Mouse (Mus musculus) MEL (cell line): ENCODE measurements around the gene Hist1h3c. TPM values are rescaled to one million over a fixed set of nuclear protein-coding genes. Genes with fewer than 3 reads are reported as not detected.
A peak's percentile ranks its signal among the peaks of the same experiment; 100 is the strongest.

ENCODE experiments used
- DNase-seq: peaks from one replicate; pipeline ENCODE4 v3.0.0; 2011; ENCODE audit warnings: low read depth, low spot score
- H3K27ac ChIP-seq: 2 replicates; pipeline ENCODE4 v1.5.1; 2012; ENCODE audit warnings: low read depth, mild to moderate bottlenecking, control low read depth, low read length, moderate library complexity; ENCODE audit not compliant: control insufficient read depth
- H3K27me3 ChIP-seq, 2 experiments: fragments of 150-350 bp in 1 of 2; sonication (generic) in 1 of 2; 2 replicates each; pipeline ENCODE4 v1.6.1; 2012; ENCODE audit warnings: low read length in 2 of 2, mild to moderate bottlenecking in 2 of 2, improper control_type of control experiment in 1 of 2, moderate library complexity in 1 of 2; ENCODE audit not compliant: insufficient read depth in 2 of 2, control insufficient read depth in 1 of 2
- H3K36me3 ChIP-seq, 2 experiments: 2 replicates each; pipeline ENCODE4 v1.6.1; 2012 to 2014; ENCODE audit warnings: low read length in 2 of 2, improper control_type of control experiment in 1 of 2, inconsistent platforms in 1 of 2, mild to moderate bottlenecking in 1 of 2; ENCODE audit not compliant: insufficient read depth in 2 of 2, control insufficient read depth in 1 of 2
- H3K4me1 ChIP-seq, 2 experiments: fragments of 150-350 bp in 1 of 2; sonication (generic) in 1 of 2; 2 replicates each; pipeline ENCODE4 v1.6.1; 2012; ENCODE audit warnings: low read length in 2 of 2, improper control_type of control experiment in 1 of 2, mild to moderate bottlenecking in 1 of 2; ENCODE audit not compliant: insufficient read depth in 2 of 2, control insufficient read depth in 1 of 2
- H3K4me3 ChIP-seq, 2 experiments: fragments of 150-350 bp in 1 of 2; sonication (generic) in 1 of 2; 2 replicates each; pipeline ENCODE4 v1.5.1; 2012; ENCODE audit warnings: low read depth in 2 of 2, low read length in 2 of 2, mild to moderate bottlenecking in 2 of 2, moderate library complexity in 2 of 2, control low read depth in 1 of 2, improper control_type of control experiment in 1 of 2; ENCODE audit not compliant: control insufficient read depth in 1 of 2, insufficient read depth in 1 of 2
- H3K79me2 ChIP-seq: 2 replicates; pipeline ENCODE4 v1.6.1; 2012; ENCODE audit warnings: mild to moderate bottlenecking, low read length, moderate library complexity; ENCODE audit not compliant: control insufficient read depth, poor library complexity, insufficient read depth
- H3K9ac ChIP-seq: 2 replicates; pipeline ENCODE4 v1.6.1; 2012; ENCODE audit warnings: low read depth, mild to moderate bottlenecking, control low read depth, low read length, moderate library complexity; ENCODE audit not compliant: control insufficient read depth, poor library complexity, severe bottlenecking
- H3K9me3 ChIP-seq: fragments of 150-350 bp; sonication (generic); replicated peaks from 2 replicates; pipeline ENCODE4 v1.6.1; 2012; ENCODE audit warnings: mild to moderate bottlenecking, low read length, improper control_type of control experiment, moderate library complexity; ENCODE audit not compliant: insufficient read depth
- CTCF ChIP-seq, 3 experiments: IDR thresholded peaks in 2 of 3; conservative IDR thresholded peaks in 1 of 3; 2 replicates each; pipeline ENCODE4 v1.5.1; 2011 to 2012; ENCODE audit warnings: low read length in 3 of 3, low read depth in 2 of 3, mild to moderate bottlenecking in 2 of 3, improper control_type of control experiment in 1 of 3, inconsistent platforms in 1 of 3, mixed read lengths in 1 of 3, moderate library complexity in 1 of 3; ENCODE audit not compliant: control insufficient read depth in 1 of 3, insufficient read depth in 1 of 3, poor library complexity in 1 of 3, severe bottlenecking in 1 of 3
- POLR2A ChIP-seq, 2 experiments: IDR thresholded peaks; 2 replicates each; pipeline ENCODE4 v1.6.1; 2011 to 2012; ENCODE audit warnings: low read length in 2 of 2, mild to moderate bottlenecking in 2 of 2, control low read depth in 1 of 2, improper control_type of control experiment in 1 of 2, low read depth in 1 of 2, moderate library complexity in 1 of 2; ENCODE audit not compliant: control insufficient read depth in 1 of 2, insufficient read depth in 1 of 2, poor library complexity in 1 of 2
- POLR2AphosphoS5 ChIP-seq: IDR thresholded peaks from 2 replicates; pipeline ENCODE4 v1.6.1; 2012; ENCODE audit warnings: low read depth, borderline replicate concordance, mild to moderate bottlenecking, inconsistent platforms, low read length, moderate library complexity, mixed read lengths
- TBP ChIP-seq: IDR thresholded peaks from 2 replicates; pipeline ENCODE4 v1.8.0; 2011; ENCODE audit warnings: low read depth, low read length, improper control_type of control experiment
- USF1 ChIP-seq: IDR thresholded peaks from 2 replicates; pipeline ENCODE4 v1.6.1; 2014; ENCODE audit warnings: low read depth, mild to moderate bottlenecking, inconsistent platforms, low read length, improper control_type of control experiment, moderate library complexity
- ZNF384 ChIP-seq: IDR thresholded peaks from 2 replicates; pipeline ENCODE4 v1.6.1; 2012; ENCODE audit warnings: low read depth, mild to moderate bottlenecking, inconsistent platforms, low read length, improper control_type of control experiment
- polyA plus RNA-seq, 2 experiments: library from polyadenylated mRNA; stranded (reverse) in 1 of 2; unstranded in 1 of 2; fragments of >175 nt in 1 of 2; fragments of >200 nt in 1 of 2; gene quantifications; 2 replicates each; pipeline versions ENCODE4 v1.2.1 to v1.2.4; 2012; ENCODE audit warnings: low replicate concordance in 2 of 2, low read depth in 1 of 2; ENCODE audit not compliant: insufficient read length in 2 of 2, insufficient read depth in 1 of 2, missing spikeins in 1 of 2
- total RNA-seq: library from RNA; depleted of rRNA; stranded (reverse); fragments of 300-350 nt; gene quantifications from 2 replicates; pipeline ENCODE4 v1.2.3, GENCODE M21; 2012

Hist1h3c gene
- total and polyA plus RNA-seq, 3 experiments, result 1.7 to 1,651 TPM; not detected in 1

DNA sequence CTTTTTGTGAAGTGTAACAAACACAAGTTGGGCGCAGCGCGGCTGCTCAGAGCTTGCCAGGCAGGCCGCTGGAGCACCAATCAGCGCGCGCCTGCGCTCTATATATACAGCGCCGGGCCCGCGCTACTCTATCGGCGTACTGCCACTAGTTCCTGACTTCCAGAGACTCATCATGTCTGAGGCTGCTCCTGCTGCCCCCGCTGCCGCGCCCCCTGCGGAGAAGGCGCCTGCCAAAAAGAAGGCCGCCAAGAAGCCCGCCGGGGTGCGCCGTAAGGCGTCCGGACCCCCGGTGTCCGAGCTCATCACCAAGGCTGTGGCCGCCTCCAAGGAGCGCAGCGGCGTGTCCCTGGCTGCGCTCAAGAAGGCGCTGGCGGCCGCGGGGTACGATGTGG is 6.7 kb downstream of the Hist1h3c start, which contains the start of gene Hist1h1c:
Gene Hist1h1c (plus strand): TSS at position 132 of the 392 bp plus-strand sequence.
- peak; percentile 94 for DNase-seq
- H3K79me2 ChIP-seq, result no peaks in the 10 kb centered on the region; the same call in 1 of the 2 replicates
- H3K9me3 ChIP-seq, result no peaks in the 10 kb centered on the region
- H3K27ac ChIP-seq, result peak within 1 kb of the TSS; percentile 99
- no peaks in the 10 kb centered on the region for H3K27me3 ChIP-seq
- H3K36me3 ChIP-seq, result peaks cover 0 to 20% of the 10 kb centered on the region in 2 experiments; a peak in 2 of 4 replicates
- peak within 1 kb of the TSS; percentile 58 to 72 for H3K4me3 ChIP-seq
- peak within 1 kb of the TSS; percentile 94 for H3K9ac ChIP-seq
- H3K4me1 ChIP-seq, result 0 out of 4 replicates have a peak, but pooled peaks cover 3 to 6% of the 10 kb centered on the region in 2 experiments
- no peak for TF ChIP-seq ZNF384
- TF ChIP-seq POLR2A (IDR thresholded peaks at IDR 0.05; ENCODE audit: control insufficient read depth in 1 of 2, insufficient read depth in 1 of 2, low read depth in 1 of 2, low read length in 2 of 2, poor library complexity in 1 of 2), result peak; percentile 79 to 99
- TF ChIP-seq POLR2AphosphoS5, result 0 out of 2 replicates have a peak, but pooled peaks have one; percentile 95
- peak; percentile 99 for TF ChIP-seq TBP
- peak in 1 of 3 experiments; percentile 31; a peak in 2 of 6 replicates for TF ChIP-seq CTCF (IDR thresholded peaks at IDR 0.05 in 2 of 3, conservative IDR thresholded peaks at IDR 0.05 in 1 of 3; ENCODE audit: control insufficient read depth in 1 of 3, insufficient read depth in 1 of 3, low read depth in 2 of 3, low read length in 3 of 3, poor library complexity in 1 of 3, severe bottlenecking in 1 of 3)
- TF ChIP-seq, all 39 proteins: peak for 4

GRCm38 (mm10) chr13:23738041-23738440 is 7.4 kb downstream of the Hist1h3c start:
- H3K4me3 ChIP-seq, result peak overlapping the region; percentile 58 to 72
- H3K9ac ChIP-seq, result peak overlapping the region; percentile 94
- DNase-seq, result peak; percentile 67

GRCm38 (mm10) chr13:23737091-23737490 is 8.3 kb downstream of the Hist1h3c start:
- H3K79me2 ChIP-seq, result no peaks in the 10 kb centered on the region; the same call in 1 of the 2 replicates
- 0 out of 4 replicates have a peak, but pooled peaks cover 3 to 4% of the 10 kb centered on the region in 2 experiments for H3K4me1 ChIP-seq
- peaks cover 0 to 14% of the 10 kb centered on the region in 2 experiments; a peak in 2 of 4 replicates for H3K36me3 ChIP-seq
- H3K27ac ChIP-seq, result no peak overlapping the region
- TF ChIP-seq USF1, result no peak
- H3K9ac ChIP-seq, result no peak overlapping the region
- DNase-seq, result no peak
- no peak overlapping the region for H3K4me3 ChIP-seq
- no peaks in the 10 kb centered on the region for H3K9me3 ChIP-seq
- no peaks in the 10 kb centered on the region for H3K27me3 ChIP-seq

More at GRCm38 (mm10) chr13:23738041-23738440, 7.4 kb downstream of the Hist1h3c start:
- H3K4me1 ChIP-seq, result 0 out of 4 replicates have a peak, but pooled peaks cover 3 to 6% of the 10 kb centered on the region in 2 experiments
- H3K27me3 ChIP-seq, result no peaks in the 10 kb centered on the region
- H3K36me3 ChIP-seq, result peaks cover 0 to 17% of the 10 kb centered on the region in 2 experiments; a peak in 2 of 4 replicates
- peak overlapping the region; percentile 99 for H3K27ac ChIP-seq
- H3K79me2 ChIP-seq, result no peaks in the 10 kb centered on the region; the same call in 1 of the 2 replicates
- TF ChIP-seq TBP (peak; percentile 44; the same call in 1 of the 2 replicates), ZNF384 (no peak)
- no peaks in the 10 kb centered on the region for H3K9me3 ChIP-seq
